Mouse (Mus musculus) gastrocnemius, postnatal 4 days (tissue): ENCODE data around the gene Map2. TPM values are rescaled to one million over a fixed set of nuclear protein-coding genes. Genes with fewer than 3 reads are reported as not detected.

ENCODE experiments used
- DNase-seq, 2 experiments: peaks; one replicate each; pipeline ENCODE4 v3.0.0; 2021 to 2022; ENCODE audit warnings: low spot score in 2 of 2, mixed read lengths in 2 of 2
- long read RNA-seq, 2 experiments: library from polyadenylated mRNA; stranded (forward); transcript quantifications; one replicate each; pipeline ENCODE4 v2.0.0; 2021
- total RNA-seq, 2 experiments: library from RNA; stranded (reverse); gene quantifications; 2 replicates each; pipeline ENCODE4 v1.2.3; 2021

Gene Map2
- total RNA-seq = 10 to 100 TPM; 14.5 to 16.8 TPM
- long read RNA-seq, experiment 1, partial matches to known transcripts = 0 of 2 reads
- long read RNA-seq, experiment 1, other reads (novel, unspliced or antisense) = 2 of 2 reads
- long read RNA-seq, experiment 2 = 0 reads

DNA sequence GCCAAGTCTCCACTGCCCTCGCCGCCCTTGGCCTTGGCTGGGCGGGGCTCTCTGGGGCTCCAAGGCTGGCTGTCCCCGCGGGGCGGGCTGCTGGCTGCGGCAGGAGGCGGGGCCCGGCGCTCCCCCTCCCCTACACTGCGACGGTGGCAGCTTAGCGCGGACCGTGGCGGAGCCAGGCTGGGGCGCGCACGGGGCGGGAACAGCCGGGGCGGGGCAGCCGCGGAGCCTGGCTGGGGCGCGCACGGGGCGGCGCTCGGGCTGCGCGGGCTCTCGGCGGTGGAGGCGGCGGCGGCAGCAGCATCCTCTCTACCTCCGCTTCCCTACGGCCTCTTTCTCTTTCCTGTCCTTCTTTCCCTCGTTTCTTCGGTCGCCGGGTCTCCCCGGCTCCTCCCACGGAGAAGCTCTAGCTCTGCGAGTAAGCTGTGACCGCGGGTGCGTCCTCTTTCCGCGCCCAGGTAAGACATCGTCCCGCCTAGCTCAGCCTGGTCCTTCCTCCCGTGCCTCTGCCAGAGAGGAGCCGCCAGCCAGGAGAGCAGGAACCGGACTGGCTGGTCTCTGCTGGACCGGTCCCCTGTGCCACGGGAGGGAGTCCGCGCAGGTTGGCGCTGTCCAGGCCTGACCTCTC, at the start of gene Map2:
TSS of gene Map2 (plus strand) at position 233 of the 625 bp plus-strand sequence.
- DNase-seq = peak; percentile 59 to 75

DNA sequence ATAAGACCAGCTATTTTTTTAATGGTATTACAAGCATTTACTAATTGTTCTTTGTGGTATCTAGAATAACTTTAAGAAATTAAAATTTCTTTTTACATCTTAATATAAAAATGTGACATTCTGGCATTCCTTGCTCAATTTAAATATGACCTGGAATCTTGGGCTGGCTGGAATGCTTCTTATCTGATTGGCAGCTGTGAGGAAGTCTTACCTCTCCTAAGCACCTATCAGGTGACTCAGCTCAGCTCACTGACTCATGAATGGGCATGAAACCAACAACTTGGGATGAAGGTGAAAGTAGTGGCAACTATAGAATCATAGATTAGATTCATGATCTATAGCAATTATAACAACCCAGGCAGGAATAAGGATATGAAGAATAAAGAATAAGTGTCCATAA, 42.1 kb upstream of the Map2 start:
- no peak for DNase-seq

DNA sequence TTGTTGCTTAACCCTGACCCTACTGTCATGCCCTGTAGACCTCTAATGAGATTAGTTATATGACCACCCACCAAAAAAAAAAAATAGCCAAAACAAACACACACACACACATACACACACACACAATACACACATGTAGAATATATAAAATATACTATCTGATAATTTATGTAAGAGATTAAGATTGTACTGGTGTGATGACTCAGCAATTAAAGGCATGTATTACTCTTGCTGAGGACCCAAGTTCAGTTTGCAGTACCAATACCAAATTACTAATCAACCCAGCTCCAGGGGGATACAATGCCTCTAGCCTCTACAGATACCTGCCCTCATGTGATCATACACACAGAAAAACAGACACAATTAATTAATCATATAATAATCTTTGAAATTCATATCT, 39.7 kb upstream of the Map2 start:
- DNase-seq = no peak

- no peak for DNase-seq
These were observed 34.4 kb upstream of the Map2 start for GRCm38 (mm10) chr1:66140686-66141085.

GRCm38 (mm10) chr1:66145180-66145579, 29.9 kb upstream of the Map2 start:
- DNase-seq = no peak

GRCm38 (mm10) chr1:66148825-66149514, 26.1 kb upstream of the Map2 start:
- no peak for DNase-seq

DNA sequence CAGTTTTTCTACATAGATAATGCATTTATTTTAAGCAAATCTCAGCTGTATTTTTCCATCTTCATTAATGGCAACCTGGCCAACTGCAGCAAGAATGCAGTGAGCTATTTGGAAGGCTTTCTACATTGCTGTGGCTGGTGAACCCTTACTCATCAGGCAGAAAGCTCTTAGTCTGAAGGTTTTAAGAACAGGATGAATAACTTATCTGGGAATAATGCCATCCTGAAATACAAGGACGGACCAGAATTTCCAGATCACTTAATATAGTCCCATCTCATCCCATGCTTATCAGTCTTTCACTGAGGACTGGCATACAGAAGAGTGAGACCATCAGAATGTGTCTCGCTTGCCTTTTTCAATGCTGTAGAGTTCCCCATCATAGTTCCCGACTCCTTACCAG, 24.3 kb upstream of the Map2 start:
- no peak for DNase-seq

DNA sequence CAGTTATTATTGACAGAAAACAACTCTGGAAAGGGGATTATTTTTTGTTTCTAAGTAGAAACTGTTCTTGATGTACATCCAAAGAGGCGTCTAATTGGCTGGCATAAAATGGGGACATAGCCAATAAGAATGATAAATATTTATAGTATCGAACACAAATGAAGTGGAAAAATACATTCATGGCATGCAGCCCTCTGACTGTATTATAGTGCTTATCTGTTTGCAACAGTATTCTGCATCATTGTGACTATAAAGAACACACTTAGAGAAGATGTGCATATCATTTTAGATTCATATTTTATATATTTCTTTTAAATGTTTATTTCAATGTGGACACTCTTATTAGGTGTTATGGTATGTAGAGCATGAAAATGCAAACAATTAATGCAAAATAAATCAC, 17.9 kb upstream of the Map2 start:
- DNase-seq = no peak

- DNase-seq = no peak
These were observed 17.5 kb upstream of the Map2 start for GRCm38 (mm10) chr1:66157589-66157988.

- no peak for DNase-seq
These were observed 10.4 kb upstream of the Map2 start for GRCm38 (mm10) chr1:66164648-66165047.

- no peak for DNase-seq
These were observed 6.4 kb upstream of the Map2 start for GRCm38 (mm10) chr1:66168722-66169121.

- no peak for DNase-seq
These were observed 2.9 kb upstream of the Map2 start for GRCm38 (mm10) chr1:66172127-66172526.

GRCm38 (mm10) chr1:66173630-66174029, 1.4 kb upstream of the Map2 start:
- DNase-seq = no peak

DNA sequence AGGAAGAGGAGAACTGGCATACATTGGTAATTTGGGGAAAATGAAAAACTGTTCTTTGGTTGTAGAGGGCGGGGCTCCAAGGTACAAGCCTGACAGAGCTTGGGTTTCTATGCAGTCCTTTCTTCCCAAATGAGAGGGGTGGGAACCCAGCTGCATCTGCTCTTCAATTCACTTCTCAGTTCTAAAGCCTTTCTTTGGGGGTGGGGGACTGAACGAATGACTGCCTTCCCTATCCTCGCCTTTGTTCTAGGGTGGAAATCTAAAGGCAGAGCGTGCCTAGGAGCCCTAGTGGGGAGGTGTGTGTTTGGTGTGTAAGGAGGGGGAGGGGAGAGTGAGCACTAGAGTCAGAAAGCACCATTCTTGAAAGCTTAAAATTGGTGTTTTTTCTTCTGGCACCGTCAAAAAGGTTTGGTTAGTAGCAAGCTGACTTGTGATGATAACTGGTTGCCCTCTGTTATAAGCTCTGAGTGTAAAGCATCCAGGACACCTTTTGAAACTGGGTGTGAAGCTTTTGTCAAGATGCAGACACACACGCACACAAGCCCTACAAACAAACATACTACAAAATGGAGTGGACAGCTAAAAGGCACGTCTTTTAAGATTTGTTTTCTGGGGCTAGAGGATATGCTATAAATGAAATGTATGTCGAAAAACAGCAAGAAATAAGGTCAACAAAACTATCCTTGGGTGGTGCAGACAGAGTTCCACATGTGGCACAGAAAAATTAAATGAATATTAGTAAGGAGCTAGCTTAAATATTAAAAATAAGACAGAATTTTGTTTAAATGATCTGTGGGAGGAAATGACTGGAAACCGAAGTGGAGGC, 1.2 kb downstream of the Map2 start:
- DNase-seq = no peak

DNA sequence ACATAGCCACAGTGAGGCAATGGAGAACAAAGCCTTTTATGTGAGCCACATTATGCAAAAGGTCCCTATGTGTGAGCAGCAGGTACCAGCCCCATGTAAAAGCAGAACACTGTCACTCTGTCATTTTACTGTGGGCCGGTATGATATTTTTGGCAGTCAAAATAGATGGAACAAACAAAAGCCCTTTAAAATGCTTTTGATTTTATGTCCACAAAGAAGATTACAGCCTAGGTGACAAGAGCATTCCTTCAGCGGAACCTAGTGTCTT, 1.7 kb downstream of the Map2 start:
- no peak for DNase-seq

GRCm38 (mm10) chr1:66177489-66178170, 2.6 kb downstream of the Map2 start:
- no peak for DNase-seq

DNA sequence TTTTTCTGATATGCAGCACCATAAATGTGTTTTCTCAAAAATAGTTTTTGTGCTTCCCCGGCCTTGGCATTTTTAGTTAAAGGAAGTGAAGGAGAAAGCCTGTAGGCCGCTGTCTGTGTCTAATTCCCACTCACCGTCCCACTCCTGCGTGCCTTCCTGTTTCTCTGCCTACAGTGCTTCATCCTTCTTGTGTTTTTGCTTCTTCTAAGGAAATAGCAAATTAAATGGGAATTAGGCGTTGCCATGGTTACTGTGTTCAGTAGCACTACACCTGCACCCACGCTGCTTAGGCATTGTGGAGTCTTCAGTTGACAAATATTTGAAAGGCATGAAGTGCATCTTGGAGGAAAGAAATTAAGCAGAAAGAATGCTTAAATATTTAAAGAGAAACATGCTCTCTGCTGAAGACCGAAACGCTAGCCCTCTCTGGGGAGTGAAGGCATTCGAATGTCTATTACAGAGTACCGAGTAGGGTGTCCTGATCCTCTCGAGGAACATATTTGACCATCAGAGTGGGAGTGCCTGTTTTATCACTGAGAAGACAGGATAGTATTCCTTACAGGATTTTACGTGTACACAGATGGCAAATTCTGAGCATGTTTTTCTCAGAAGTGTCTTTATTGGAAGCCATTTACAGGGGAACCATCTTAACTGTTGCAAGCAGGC, 12.1 kb downstream of the Map2 start:
- no peak for DNase-seq

DNA sequence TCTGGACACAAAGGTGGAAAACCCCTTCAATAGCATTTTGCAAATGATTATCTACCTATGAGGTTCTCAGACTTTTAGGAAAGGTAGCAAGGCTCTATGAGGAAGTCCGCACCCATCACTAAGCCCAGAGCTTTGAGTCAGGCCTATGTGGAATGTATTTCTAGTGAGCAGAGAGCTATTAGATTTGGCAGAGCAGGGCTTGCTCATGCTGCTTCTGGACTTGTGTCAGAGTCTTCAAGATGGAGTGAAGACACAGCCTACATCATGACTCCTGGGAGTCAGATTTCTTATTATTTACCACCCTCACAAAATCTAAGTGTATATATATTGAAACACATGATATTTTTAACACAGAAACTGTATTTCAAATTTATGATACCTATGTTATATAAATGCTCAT, 17.3 kb downstream of the Map2 start:
- no peak for DNase-seq

DNA sequence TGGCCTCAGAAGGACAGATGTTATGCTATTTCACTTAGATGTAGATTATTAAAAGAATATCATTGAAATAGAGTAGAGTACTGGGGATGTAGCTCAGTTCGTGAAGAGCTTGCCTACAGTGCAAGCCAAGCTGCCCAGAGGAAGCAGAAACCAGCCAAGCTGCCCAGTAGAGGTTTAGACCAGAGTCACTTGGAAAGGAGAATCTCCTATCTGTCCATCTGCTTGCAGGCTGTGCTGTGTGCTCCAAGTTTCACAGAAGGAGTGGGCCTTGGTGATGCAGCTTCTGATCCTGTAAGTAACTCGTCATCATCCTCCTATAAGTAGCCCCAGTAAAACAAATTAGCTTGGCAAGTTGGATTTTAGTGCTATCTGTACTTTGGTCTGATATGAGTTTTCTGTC, 17.8 kb downstream of the Map2 start:
- no peak for DNase-seq

DNA sequence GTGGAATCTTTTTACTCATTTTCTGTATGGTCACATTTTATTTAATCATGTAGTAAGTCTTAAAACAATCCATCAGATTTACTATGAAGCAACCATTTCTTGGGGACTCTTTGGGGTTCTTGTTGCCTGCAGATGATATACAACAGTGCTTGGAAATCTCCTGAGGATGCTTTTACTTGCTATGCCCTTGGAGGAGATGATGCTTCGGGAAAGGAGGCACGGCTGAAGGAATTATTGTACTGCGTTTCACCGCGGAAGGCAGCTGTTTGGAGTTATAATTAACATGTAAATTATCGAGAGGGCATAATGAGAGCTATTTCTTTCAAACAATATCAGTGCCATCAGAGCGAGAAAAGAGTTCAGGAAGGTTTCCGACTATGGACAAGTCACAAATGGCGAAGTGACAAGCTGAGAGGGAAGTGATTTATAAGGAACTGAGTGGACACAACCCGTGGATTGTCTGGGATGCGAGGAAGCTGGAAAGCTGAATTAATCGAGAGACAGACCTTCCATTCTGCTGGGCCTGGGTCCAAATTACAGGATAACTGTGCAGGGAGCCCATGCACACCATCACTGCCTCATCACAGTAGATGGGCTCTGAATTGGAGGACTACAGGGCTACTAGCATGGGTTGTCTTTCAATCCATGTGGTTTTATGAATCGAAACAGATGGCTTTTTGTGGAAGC, 20.1 kb downstream of the Map2 start:
- no peak for DNase-seq

- no peak for DNase-seq
These were observed 21.2 kb downstream of the Map2 start for GRCm38 (mm10) chr1:66196240-66196639.
